Mouse (Mus musculus): Measurements from ENCODE around the gene Gp1ba. TPM values are rescaled to one million over a fixed set of nuclear protein-coding genes. Genes with fewer than 3 reads are reported as not detected.

Gene Gp1ba
- total and polyA plus RNA-seq, 2 experiments from 2014 or later, result 0.26 TPM; not detected in 1

DNA sequence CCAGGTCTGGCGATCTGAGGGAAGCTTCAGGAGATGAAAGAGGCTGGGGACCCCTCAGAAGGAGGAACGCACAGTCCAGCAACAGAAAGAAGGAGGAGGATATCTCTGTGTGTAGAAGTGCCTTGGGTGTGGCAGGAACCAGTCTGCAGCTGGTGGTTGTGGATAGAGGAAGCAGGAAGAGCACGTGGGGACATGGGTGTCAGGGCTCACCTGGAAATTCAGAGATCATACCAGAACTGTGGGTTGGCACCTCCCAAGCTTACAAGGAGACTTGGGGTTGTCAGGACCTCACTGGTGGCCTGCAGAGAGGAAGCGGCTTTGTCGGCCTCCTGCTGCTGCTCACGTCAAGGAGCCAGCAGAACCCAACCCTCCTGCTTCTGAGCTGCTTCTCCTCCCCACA, 41.6 kb upstream of the Gp1ba start:
- no peak overlapping the region for H3K4me2 ChIP-seq (ENCODE audit: low read depth, low read length)
- no peak for ATAC-seq (ENCODE audit: insufficient read depth, low read depth)
- H3K9ac ChIP-seq (replicated peaks; ENCODE audit: low read depth, low read length), result no peak overlapping the region
- H3K4me1 ChIP-seq (ENCODE audit: control insufficient read depth, insufficient read depth), result no peaks in the 10 kb centered on the region
- no peak overlapping the region for H3K4me3 ChIP-seq (ENCODE audit: low read depth, low read length)
- no peaks in the 10 kb centered on the region for H3K27me3 ChIP-seq (ENCODE audit: control insufficient read depth, insufficient read depth, low read length)
- H3K27ac ChIP-seq (ENCODE audit: low read depth), result no peak overlapping the region
- H3K9me3 ChIP-seq (replicated peaks; ENCODE audit: control insufficient read depth, low read length), result no peaks in the 10 kb centered on the region
- no peak for DNase-seq (ENCODE audit: low spot score)
- TF ChIP-seq CTCF (IDR thresholded peaks at IDR 0.05; ENCODE audit: low read depth) (no peak), EP300 (IDR thresholded peaks at IDR 0.05; ENCODE audit: low read depth) (no peak)
- WGBS, result 80% methylated on average over 6 of the region's 6 CpGs
- H3K36me3 ChIP-seq (replicated peaks; ENCODE audit: control insufficient read depth, insufficient read depth, low read length), result peaks cover 35% of the 10 kb centered on the region

DNA sequence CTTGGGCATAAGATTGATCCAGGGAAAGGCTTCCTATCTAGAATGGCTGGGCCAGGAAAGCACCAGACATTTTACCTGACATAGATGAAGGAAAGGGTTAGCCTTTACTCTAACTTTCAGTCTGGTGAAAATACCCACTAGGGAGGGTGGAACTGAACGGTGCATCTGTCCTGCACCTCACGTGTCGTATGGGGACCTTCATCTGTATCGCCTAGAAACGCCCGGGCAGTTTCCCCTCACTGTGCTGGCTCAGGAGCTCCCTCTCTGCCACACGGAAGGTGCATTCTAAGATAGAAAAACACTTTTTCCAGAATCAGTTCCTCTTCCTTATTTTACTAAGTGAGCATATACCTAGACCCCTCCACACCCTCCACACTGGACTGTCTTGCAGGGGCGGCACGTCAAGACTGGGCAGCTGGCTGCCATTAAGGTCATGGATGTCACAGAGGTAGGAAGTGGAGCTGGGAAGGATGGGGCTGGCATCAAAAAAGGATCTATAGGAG, 40.4 kb upstream of the Gp1ba start:
- Histone ChIP-seq H3K4me3 (ENCODE audit: low read depth, low read length) (no peak overlapping the region), H3K4me1 (ENCODE audit: control insufficient read depth, insufficient read depth) (no peaks in the 10 kb centered on the region), H3K4me2 (ENCODE audit: low read depth, low read length) (no peak overlapping the region), H3K27ac (ENCODE audit: low read depth) (no peak overlapping the region), H3K36me3 (replicated peaks; ENCODE audit: control insufficient read depth, insufficient read depth, low read length) (peaks cover 41% of the 10 kb centered on the region), H3K27me3 (ENCODE audit: control insufficient read depth, insufficient read depth, low read length) (no peaks in the 10 kb centered on the region), H3K9me3 (replicated peaks; ENCODE audit: control insufficient read depth, low read length) (no peaks in the 10 kb centered on the region), H3K9ac (replicated peaks; ENCODE audit: low read depth, low read length) (no peak overlapping the region)
- no peak for TF ChIP-seq EP300 (IDR thresholded peaks at IDR 0.05; ENCODE audit: low read depth)
- no peak for DNase-seq (ENCODE audit: low spot score)
- ATAC-seq (ENCODE audit: insufficient read depth, low read depth), result no peak
- 85% methylated on average over 9 of the region's 9 CpGs for WGBS

DNA sequence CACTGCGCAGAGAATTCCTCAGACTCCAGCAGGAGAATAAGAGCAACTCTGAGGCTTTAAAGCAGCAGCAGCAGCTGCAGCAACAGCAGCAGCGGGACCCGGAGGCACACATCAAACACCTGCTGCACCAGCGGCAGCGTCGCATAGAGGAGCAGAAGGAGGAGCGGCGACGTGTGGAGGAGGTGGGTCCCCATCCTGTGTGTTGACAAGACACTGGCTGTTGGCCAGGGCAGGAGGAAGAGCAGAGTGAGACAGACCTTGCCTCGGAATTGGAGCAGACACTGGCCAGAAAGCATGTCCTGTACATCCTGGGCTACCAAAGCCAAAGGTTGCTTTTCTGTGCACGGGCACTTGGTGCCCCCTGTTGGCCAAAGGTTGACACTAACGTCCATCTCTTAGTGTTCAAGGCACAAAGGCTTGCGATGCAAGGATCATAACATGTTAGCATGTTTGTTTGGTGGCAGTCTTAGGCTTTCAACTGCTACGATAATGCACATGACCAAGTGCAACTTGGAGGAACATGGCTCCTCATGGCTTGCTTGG, 33.8 kb upstream of the Gp1ba start:
- WGBS, result 54% methylated on average over 14 of the region's 14 CpGs
- peaks cover 72% of the 10 kb centered on the region for H3K36me3 ChIP-seq (replicated peaks; ENCODE audit: control insufficient read depth, insufficient read depth, low read length)
- peak; percentile 65 for ATAC-seq (ENCODE audit: insufficient read depth, low read depth)

DNA sequence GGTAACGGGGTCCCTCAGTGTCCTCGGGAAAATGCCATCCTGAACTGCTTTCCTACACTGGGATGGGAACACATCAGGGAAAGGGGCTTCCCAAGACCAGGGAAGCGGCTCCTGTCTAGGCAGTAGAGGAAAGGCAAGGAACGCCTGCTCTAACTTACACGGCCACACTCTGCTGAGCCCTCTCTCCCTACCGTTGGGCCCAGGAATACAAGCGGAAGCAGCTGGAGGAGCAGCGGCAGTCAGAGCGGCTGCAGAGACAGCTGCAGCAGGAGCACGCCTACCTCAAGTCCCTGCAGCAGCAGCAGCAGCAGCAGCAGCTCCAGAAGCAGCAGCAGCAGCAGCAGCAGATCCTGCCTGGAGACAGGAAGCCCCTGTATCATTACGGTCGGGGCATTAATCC, 32.2 kb upstream of the Gp1ba start:
- H3K27ac ChIP-seq (ENCODE audit: low read depth), result no peak overlapping the region
- H3K4me3 ChIP-seq (ENCODE audit: low read depth, low read length), result no peak overlapping the region
- ATAC-seq (ENCODE audit: insufficient read depth, low read depth), result no peak
- no peaks in the 10 kb centered on the region for H3K4me1 ChIP-seq (ENCODE audit: control insufficient read depth, insufficient read depth)
- no peaks in the 10 kb centered on the region for H3K27me3 ChIP-seq (ENCODE audit: control insufficient read depth, insufficient read depth, low read length)
- DNase-seq (ENCODE audit: low spot score), result no peak
- H3K36me3 ChIP-seq (replicated peaks; ENCODE audit: control insufficient read depth, insufficient read depth, low read length), result peaks cover 83% of the 10 kb centered on the region
- TF ChIP-seq CTCF (IDR thresholded peaks at IDR 0.05; ENCODE audit: low read depth) (no peak), EP300 (IDR thresholded peaks at IDR 0.05; ENCODE audit: low read depth) (no peak)
- 73% methylated on average over 12 of the region's 12 CpGs for WGBS
- H3K4me2 ChIP-seq (ENCODE audit: low read depth, low read length), result no peak overlapping the region
- H3K9me3 ChIP-seq (replicated peaks; ENCODE audit: control insufficient read depth, low read length), result no peaks in the 10 kb centered on the region
- H3K9ac ChIP-seq (replicated peaks; ENCODE audit: low read depth, low read length), result no peak overlapping the region

More for the DNA sequence above, 33.8 kb upstream of the Gp1ba start:
- no peak overlapping the region for H3K4me3 ChIP-seq (ENCODE audit: low read depth, low read length)
- no peak overlapping the region for H3K4me2 ChIP-seq (ENCODE audit: low read depth, low read length)
- H3K27me3 ChIP-seq (ENCODE audit: control insufficient read depth, insufficient read depth, low read length), result no peaks in the 10 kb centered on the region
- H3K27ac ChIP-seq (ENCODE audit: low read depth), result no peak overlapping the region
- no peak overlapping the region for H3K9ac ChIP-seq (replicated peaks; ENCODE audit: low read depth, low read length)
- H3K9me3 ChIP-seq (replicated peaks; ENCODE audit: control insufficient read depth, low read length), result no peaks in the 10 kb centered on the region
- no peaks in the 10 kb centered on the region for H3K4me1 ChIP-seq (ENCODE audit: control insufficient read depth, insufficient read depth)
- no peak for TF ChIP-seq EP300 (IDR thresholded peaks at IDR 0.05; ENCODE audit: low read depth)
- peak; percentile 96 for TF ChIP-seq CTCF (IDR thresholded peaks at IDR 0.05; ENCODE audit: low read depth)
- peak; percentile 67 for DNase-seq (ENCODE audit: low spot score)

DNA sequence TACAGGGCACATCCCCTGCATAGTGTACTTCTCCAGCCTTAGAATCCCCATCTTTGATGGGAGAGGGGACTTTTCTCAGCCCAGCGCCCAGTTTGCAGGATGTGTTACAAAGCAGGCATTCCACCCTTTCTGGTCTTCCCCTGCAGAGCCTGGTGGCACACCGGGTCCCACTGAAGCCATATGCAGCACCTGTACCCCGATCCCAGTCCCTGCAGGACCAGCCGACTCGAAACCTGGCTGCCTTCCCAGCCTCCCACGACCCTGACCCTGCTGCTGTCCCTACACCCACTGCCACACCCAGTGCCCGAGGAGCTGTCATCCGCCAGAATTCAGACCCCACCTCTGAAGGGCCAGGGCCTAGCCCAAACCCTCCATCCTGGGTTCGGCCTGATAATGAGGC, 31.3 kb upstream of the Gp1ba start:
- no peaks in the 10 kb centered on the region for H3K27me3 ChIP-seq (ENCODE audit: control insufficient read depth, insufficient read depth, low read length)
- no peak for TF ChIP-seq CTCF (IDR thresholded peaks at IDR 0.05; ENCODE audit: low read depth)
- no peak for TF ChIP-seq EP300 (IDR thresholded peaks at IDR 0.05; ENCODE audit: low read depth)
- H3K4me1 ChIP-seq (ENCODE audit: control insufficient read depth, insufficient read depth), result no peaks in the 10 kb centered on the region
- H3K9ac ChIP-seq (replicated peaks; ENCODE audit: low read depth, low read length), result no peak overlapping the region
- H3K4me2 ChIP-seq (ENCODE audit: low read depth, low read length), result no peak overlapping the region
- peaks cover 85% of the 10 kb centered on the region for H3K36me3 ChIP-seq (replicated peaks; ENCODE audit: control insufficient read depth, insufficient read depth, low read length)
- WGBS, result 88% methylated on average over 9 of the region's 9 CpGs
- no peak overlapping the region for H3K27ac ChIP-seq (ENCODE audit: low read depth)
- DNase-seq (ENCODE audit: low spot score) (no peak), ATAC-seq (ENCODE audit: insufficient read depth, low read depth) (no peak)
- H3K4me3 ChIP-seq (ENCODE audit: low read depth, low read length), result no peak overlapping the region
- H3K9me3 ChIP-seq (replicated peaks; ENCODE audit: control insufficient read depth, low read length), result no peaks in the 10 kb centered on the region

Measured in heart, postnatal 0 days (tissue).